Mouse (Mus musculus): ENCODE data around the gene Sart1. TPM values are rescaled to one million over a fixed set of nuclear protein-coding genes. Genes with fewer than 3 reads are reported as not detected.
A peak's percentile ranks its signal among the peaks of the same experiment; 100 is the strongest.
"Not testable (repeated sequence)": the region's sequence is repeated elsewhere in the genome, so short reads cannot be mapped to it uniquely, and the experiment has no call there.

The Sart1 gene
- total RNA-seq, 2 experiments from 2014 or later: 28.0 to 39.0 TPM

DNA sequence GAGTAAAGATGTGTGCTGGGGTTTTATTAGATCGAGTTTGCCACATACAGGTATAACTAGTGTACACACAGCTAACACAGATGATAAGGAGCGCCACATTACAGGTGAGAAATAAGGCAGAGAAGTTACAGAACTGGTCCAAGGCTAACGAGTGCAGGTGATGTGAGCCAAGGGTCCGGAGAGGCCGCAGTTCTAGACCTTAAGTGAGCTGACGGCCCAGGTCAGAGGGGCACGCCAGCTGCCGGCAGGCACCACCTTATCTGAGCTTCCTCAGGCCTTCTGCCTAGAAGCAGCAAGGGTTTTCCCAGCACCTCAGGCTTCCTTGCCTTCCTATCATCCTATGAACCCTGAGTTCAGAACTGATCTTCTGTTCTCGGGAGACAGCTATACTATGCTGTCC is 31.1 kb upstream of the Sart1 start:
- DNase-seq: no peak
- intact Hi-C loops (cut with DNase I; ENCODE audit: low total_unique reads): no loop called here

DNA sequence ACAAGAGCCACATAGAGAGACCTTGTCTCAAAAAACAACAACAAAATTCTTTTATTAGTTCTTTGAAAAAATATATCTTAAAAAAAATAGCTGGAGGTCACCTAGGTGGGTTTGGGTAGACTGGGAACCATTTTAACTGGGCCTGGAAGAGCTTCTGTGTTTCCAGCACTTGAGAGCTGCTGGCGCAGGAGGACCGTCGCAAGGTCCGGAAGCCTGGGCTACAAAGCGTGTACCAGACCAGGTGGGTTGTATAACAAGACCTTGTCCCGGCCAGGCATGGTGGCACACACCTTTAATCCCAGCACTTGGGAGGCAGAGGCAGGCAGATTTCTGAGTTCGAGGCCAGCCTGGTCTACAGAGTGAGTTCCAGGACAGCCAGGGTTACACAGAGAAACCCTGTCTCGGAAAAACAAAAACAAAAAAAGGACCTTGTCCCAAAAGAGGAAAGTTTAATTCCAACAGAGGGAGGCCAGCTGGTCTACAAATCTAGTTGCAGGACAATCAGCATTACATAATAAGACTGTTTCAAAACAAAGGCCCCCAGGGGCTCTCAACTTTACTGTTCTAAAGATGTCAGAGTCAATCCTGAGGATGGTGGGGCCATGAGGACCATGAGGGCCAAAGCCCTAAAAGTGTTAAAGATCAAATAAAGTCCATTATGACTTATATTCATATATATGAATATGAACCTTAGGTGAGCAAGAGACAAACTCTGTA is 30.4 kb upstream of the Sart1 start:
- DNase-seq: no peak
- intact Hi-C loops (cut with DNase I; ENCODE audit: low total_unique reads): no loop called here

DNA sequence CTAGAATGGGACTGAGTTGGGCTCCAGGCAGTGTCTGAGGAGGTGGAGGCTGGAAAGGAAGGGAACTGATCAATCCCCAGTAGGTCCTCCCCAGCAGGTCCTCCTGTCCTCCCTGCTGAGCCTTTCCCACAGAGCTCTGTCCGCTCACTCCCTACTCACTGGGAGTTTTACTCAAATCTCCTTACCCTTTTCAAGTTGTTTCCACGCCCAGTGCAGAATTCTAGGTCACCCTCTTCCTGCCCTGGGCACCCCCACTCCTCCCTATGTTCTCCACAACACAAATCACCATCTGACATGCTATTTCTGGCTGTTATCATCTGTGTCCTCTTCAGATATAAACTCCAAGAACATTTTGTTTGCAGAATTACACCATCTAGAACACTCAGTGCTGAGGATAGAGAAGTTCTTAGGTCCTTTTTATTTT is 26.0 kb upstream of the Sart1 start:
- no peak for DNase-seq
- intact Hi-C loops (cut with DNase I; ENCODE audit: low total_unique reads): no loop called here

DNA sequence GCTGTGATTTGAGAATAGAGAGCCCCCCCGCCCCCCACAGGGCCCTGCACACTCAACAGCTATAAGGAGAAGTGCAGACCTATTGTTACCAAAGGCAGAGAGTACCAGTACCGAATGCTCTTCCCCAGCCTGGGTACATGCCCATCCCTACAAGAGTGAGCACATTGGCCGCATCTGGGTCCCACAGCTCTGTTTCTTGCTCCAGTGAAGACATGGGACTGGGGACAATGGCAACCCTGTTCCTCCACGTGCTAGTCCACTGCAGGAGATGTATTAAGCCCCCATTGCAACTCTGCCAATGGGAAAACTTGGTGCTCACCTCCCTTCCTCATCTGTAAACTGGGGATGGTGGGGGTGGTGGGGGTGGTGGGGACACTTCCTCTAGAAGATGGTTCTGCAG is 25.3 kb upstream of the Sart1 start:
- no peak for DNase-seq
- intact Hi-C loops (cut with DNase I; ENCODE audit: low total_unique reads): no loop called here

- no peak for DNase-seq
- intact Hi-C loops (cut with DNase I; ENCODE audit: low total_unique reads): no loop called here
Measured at GRCm38 (mm10) chr19:5411961-5412360, 23.5 kb upstream of the Sart1 start.

GRCm38 (mm10) chr19:5410641-5411040 is 22.1 kb upstream of the Sart1 start:
- intact Hi-C loops (cut with DNase I; ENCODE audit: low total_unique reads): no loop called here
- DNase-seq: no peak

DNA sequence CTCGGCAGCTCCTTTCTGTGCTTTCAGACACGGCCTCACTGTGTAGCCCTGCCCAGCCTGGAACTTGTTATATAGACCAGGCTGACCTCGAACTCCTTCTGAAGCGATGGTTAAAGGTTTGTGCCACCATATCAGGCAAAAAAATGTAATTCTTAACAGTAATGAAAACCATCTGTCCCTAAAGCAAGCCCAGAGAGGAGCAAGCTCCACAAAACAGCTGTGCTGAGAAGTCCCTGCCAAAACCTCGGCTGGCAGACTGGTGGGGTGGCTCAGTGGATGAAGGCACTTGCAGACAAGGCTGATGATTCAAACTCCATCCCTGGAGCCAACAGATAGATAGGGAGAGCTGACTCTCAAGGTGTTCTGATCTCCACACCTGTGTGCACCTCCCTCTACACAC is 20.6 kb upstream of the Sart1 start:
- peak; percentile 56 for DNase-seq

DNA sequence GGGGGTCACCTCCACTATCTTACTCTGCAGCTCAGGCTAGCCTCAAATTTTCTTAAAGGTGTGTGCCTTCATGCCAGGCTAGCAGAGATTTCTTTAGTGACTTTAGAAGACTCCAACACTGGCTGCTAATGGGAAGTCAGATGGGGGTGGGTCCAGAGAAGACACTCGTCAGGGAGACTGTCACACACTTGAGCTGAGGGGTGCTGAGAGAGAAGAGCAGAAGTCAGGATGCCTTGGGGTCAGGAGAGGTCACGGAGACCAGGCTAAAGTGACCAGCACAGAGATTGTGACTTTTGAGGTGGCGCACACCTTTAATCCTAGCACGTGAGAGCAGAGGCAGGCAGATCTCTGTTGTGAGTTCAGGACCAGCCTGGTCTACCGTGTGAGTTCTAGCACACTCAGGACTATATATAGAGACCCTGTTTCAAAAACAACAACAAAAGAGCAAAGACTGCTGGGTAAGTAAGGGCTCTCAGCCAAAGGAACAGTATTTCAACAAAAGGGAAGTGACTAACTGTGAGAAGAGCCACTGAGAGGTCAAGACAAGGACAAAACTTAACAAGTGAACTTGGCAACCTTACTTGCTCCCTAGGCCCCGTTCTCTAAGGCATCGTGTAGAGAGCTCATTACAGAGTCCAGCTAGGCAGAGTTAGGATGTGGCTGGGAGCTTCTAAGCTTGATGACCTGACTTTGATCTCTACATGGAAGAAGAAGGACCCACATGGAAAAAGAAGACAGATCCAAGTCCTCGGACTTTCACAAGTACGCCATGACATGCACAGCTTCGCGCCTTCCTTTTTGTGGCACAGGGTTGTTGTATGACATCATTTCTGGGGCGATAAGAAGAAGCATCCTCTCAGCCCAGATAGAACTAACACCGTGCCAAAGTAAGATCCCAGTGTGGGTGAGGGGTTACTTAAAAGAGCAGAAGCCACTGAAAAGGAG is 19.8 kb upstream of the Sart1 start:
- intact Hi-C loops (cut with DNase I; ENCODE audit: low total_unique reads): no loop called here
- DNase-seq: no peak

More for the DNA sequence above, 20.6 kb upstream of the Sart1 start:
- intact Hi-C loops (cut with DNase I; ENCODE audit: low total_unique reads): no loop called here

DNA sequence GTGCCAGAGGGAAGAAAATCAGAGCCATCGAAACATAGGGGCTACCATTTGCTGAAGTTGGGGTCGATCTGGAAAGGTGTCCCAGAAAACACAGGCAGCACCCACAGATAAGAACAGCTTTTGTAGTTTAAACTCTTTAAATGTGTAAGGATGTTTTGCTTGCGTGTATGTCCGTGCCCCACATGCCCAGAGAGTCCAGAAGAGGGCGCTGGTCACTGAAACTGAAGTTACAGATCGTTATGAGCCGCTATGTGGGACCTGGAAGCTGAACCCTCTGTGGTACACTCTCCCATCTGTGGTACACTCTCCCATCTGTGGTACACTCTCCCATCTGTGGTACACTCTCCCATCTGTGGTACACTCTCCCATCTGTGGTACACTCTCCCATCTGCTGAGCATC is 18.6 kb upstream of the Sart1 start:
- intact Hi-C loops (cut with DNase I; ENCODE audit: low total_unique reads): no loop called here
- DNase-seq: peak; percentile 67

GRCm38 (mm10) chr19:5406531-5407126 is 18.1 kb upstream of the Sart1 start:
- DNase-seq; intact Hi-C loops (cut with DNase I; ENCODE audit: low total_unique reads): not testable (repeated sequence)

GRCm38 (mm10) chr19:5405924-5406323 is 17.4 kb upstream of the Sart1 start:
- intact Hi-C loops (cut with DNase I; ENCODE audit: low total_unique reads): no loop called here
- DNase-seq: no peak

DNA sequence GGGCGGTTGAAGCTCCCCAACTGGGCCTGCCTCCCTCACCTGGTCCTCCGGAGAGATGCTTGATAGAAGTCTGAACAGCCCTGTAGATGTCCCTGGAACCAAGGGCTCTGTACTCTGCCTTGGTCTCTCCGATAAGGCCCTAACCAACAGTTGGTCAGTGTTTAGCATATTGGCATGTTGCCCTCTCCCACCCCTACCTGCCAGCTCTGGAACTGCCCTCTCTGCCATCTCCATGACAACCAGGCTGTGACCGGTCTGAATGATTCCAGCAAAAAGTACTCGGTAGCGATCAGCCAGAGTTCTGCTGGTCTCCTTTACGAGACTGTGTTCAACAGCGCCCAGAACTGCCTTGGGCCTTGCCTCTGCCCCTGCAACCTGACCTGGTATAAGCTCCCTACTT is 13.8 kb upstream of the Sart1 start, which contains the start of gene Tsga10ip:
Gene Tsga10ip, minus strand, starts transcription at position 234 of the 400 bp plus-strand sequence.
- no peak for DNase-seq
- intact Hi-C loops (cut with DNase I; ENCODE audit: low total_unique reads): no loop called here

GRCm38 (mm10) chr19:5401073-5401472 is 12.6 kb upstream of the Sart1 start:
- intact Hi-C loops (cut with DNase I; ENCODE audit: low total_unique reads); DNase-seq: not testable (repeated sequence)

GRCm38 (mm10) chr19:5395371-5395770 is 6.9 kb upstream of the Sart1 start:
- DNase-seq: no peak
- intact Hi-C loops (cut with DNase I; ENCODE audit: low total_unique reads): no loop called here

GRCm38 (mm10) chr19:5394168-5394567 is 5.7 kb upstream of the Sart1 start:
- intact Hi-C loops (cut with DNase I; ENCODE audit: low total_unique reads): no loop called here
- DNase-seq: no peak

DNA sequence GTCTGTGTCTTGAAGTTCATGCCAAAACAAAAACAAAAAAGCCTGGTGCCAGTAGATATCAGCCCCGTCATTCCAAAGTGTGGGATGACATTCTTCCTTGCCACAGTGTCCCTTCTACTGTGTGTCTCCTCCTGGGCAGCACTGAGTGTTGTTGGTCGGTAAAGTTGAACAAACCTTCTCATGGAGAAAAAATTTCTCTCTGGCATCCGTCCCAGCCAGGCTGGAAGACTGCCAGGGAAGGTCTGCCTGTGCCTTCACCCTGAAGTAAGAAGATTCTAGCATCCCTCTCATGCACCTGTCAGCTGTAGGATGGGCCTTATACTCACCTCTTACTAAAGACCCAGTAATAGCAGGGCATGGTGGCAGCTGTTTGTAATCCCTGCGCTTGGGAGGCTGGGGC is 4.4 kb upstream of the Sart1 start:
- intact Hi-C loops (cut with DNase I; ENCODE audit: low total_unique reads): no loop called here
- DNase-seq: peak; percentile 33

DNA sequence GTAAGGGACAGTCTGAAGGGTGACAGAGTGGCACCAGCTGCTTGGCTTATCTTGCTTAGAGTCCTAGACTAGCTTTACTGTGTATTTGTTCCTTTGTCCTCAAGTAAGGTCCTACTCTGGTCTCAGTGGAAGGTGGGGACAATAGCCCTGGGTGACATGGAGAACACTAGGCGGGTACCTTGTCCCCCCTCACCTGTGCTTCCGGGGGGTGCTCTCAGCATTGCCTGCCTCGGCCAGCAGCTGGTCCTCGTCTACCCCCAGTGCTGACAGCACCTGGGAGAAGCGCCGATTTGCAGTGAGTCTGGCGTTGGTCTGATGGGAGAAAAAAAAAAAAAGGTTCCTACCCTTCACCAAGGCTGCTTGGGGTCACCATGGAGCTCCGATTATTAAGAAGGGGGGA is 1.9 kb upstream of the Sart1 start:
- DNase-seq: no peak
- intact Hi-C loops (cut with DNase I; ENCODE audit: low total_unique reads): no loop called here

DNA sequence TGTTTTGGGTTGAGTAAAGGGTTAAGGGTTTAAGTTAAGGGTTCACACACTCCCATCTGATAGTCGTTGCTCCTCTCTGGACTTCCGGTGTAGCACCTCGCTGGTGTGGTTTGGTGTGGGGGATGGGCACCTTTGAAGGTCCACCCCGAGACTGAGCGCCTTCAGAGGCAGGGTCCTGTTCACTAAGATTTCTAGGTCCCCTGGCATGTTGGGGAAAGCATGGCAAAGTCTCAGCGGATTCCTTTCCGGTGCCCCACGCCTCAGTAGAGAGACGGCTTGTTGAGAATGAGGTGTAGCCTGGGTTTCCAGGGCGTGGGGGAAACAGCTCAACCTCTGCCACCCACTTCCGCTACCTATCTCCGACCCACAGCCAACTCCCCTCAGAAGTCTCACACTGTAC is 1.1 kb upstream of the Sart1 start:
- DNase-seq: no peak
- intact Hi-C loops (cut with DNase I; ENCODE audit: low total_unique reads): no loop called here

GRCm38 (mm10) chr19:5388011-5388441 is 477 bp downstream of the Sart1 start:
- intact Hi-C loops (cut with DNase I; ENCODE audit: low total_unique reads): no loop called here
- DNase-seq: peak; percentile 42

DNA sequence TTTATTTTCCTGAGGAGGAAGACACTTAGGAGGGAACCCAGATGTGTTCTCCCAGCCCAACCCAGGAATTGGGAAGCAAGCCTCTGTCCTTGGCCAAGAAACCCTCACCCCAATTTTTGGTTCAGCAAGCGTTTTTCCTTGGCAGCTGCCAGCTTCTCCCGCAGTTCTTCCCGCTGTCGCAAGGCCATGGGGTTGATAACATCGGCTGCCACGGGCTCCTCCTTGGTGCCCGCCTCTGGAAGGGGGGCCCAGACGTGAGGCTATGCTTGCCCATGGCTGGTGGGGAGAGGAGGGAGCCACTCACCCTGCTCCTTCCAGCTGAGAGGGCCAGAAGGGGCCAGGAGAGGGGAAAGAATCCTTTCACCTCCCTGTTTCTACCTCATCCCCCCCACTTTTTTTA is 3.8 kb downstream of the Sart1 start:
- no peak for DNase-seq
- intact Hi-C loops (cut with DNase I; ENCODE audit: low total_unique reads): no loop called here

All from gastrocnemius, postnatal 14 days (tissue).